Mouse (Mus musculus) cerebellum, postnatal 4 days (tissue): ENCODE measurements around the gene Tsen54.

Experiments used
- DNase-seq, 2 experiments: peaks; one replicate each; pipeline ENCODE4 v3.0.0; 2022; ENCODE audit warnings: low spot score in 2 of 2, mixed read lengths in 1 of 2

Gene Tsen54

DNA sequence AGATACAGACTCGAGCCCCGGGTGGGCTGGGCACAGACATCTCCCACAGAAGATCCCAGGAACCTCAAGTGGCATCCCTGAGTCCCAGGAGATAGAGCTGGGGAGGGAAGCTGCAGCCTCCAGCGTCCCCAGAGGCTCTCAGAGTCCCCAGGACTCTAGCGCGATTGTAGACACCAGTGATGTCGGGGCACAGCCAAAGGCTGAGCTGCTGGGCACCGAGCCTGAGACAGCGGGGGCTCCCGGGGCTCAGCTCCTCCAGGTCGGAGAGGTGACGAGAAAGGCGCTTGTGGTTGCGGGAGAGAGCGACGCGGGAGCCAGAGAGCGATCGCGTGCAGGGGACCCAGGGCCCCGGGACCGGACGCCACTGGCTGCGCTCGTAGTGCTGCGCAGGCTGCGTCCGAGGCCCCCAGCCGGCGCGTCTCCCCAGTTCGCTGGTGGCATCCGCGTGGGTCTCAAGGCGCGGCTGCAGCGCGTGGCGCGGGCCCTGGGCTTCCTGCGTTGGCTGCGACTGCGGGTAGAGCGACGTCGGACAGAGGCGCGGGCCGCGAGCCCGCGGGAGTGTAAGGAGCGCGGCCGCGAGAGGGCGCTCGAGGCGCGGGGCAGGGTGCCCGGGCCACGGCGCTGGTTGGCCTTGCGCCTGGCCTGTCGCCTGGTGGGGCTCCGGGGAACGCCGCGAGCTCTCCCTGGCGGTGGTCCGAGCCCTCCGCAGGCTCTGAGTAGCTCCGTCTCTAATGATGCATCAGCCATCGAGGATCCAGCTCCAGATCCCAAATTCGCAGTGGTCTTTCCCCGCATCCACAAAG lies 44.8 kb downstream of the Tsen54 start:
- peak; percentile 57 to 89 for DNase-seq

DNA sequence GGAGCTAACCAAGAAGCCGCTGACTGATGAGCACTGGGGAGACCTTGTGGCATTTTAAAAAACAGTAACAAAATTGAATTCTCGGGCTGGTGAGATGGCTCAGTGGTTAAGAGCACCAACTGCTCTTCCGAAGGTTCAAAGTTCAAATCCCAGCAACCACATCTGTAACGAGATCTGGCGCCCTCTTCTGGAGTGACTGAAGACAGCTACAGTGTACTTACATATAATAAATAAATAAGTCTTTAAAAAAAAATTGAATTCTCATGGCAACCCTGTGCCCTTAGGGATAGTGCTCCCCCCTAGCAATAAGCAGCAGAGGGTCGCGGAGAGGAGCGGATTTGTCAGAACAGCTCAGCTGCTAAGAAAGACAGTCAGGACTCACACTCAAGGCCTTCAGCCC lies 49.4 kb downstream of the Tsen54 start:
- no peak for DNase-seq

DNA sequence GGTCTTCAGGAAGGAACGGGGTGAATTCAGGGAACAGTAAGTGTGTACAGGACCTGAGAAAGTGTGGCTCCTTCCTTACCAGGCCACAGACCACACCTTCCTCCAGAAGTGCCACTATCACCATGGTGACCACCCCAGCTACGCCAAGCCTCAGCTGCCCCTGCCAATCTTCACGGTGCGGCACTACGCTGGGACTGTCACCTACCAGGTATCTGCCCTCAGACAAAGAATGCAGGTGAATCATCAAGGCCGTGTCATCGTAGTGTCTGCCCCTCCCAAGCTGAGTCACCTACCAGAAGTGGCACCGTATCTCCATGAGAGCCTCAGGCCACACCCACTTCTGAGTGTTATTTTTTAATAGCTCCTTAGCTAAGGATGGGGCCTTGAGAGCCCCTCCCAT lies 54.9 kb downstream of the Tsen54 start:
- no peak for DNase-seq

DNA sequence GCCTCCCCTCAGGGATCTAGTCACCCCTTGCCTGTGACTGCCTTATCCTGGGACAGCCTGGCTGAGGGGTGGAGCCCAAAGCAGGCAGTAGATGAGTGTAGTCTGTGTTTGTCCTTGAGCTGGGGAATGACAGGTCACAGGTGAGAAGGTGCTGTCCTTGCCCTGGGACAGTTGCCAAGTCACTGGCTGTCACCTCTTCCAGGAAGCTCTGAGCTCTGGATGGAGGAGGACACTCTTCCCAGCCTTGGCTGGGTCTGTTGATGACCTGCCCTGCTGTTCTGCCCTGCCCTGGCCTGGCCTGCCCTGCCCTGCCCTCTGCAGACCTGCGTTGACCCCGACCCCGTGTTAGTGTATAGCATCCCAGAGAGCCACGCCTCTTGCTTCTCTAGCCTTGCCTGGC lies 57.9 kb downstream of the Tsen54 start:
- no peak for DNase-seq
